Mouse (Mus musculus) lung, embryonic 14.5 days (tissue): ENCODE data around the gene Tmx1. TPM values are rescaled to one million over a fixed set of nuclear protein-coding genes. Genes with fewer than 3 reads are reported as not detected.

Experiments
- ATAC-seq: fragments of 200-750 bp; cut with Nextera tagmentation; 2 replicates; pipeline ENCODE4 v1.8.0; 2017; ENCODE audit warnings: mild to moderate bottlenecking, moderate TSS enrichment, moderate library complexity; ENCODE audit not compliant: insufficient read depth
- DNase-seq: peaks from one replicate; pipeline ENCODE4 v3.0.0-alpha.2; 2015
- H3K27ac ChIP-seq: fragments of 300-500 bp; sonication (generic); 2 replicates; pipeline ENCODE4 v1.5.1; 2014; ENCODE audit warnings: low read depth, mild to moderate bottlenecking, moderate library complexity
- H3K27me3 ChIP-seq: fragments of 300-500 bp; sonication (generic); 2 replicates; pipeline ENCODE4 v1.6.1; 2014; ENCODE audit warnings: low read length, control low read depth; ENCODE audit not compliant: insufficient read depth
- H3K36me3 ChIP-seq: fragments of 300-500 bp; sonication (generic); 2 replicates; pipeline ENCODE4 v1.6.1; 2014; ENCODE audit warnings: control low read depth; ENCODE audit not compliant: insufficient read depth
- H3K4me1 ChIP-seq: fragments of 300-500 bp; sonication (generic); 2 replicates; pipeline ENCODE4 v1.6.1; 2014; ENCODE audit warnings: antibody characterized with exemption, control low read depth; ENCODE audit not compliant: insufficient read depth
- H3K4me2 ChIP-seq: fragments of 300-500 bp; sonication (generic); 2 replicates; pipeline ENCODE4 v1.6.1; 2014; ENCODE audit warnings: mild to moderate bottlenecking
- H3K4me3 ChIP-seq: fragments of 300-500 bp; sonication (generic); 2 replicates; pipeline ENCODE4 v1.5.1; 2014; ENCODE audit warnings: low read depth, low read length
- H3K9ac ChIP-seq: fragments of 300-500 bp; sonication (generic); 2 replicates; pipeline ENCODE4 v1.6.1; 2014
- H3K9me3 ChIP-seq: fragments of 300-500 bp; sonication (generic); 2 replicates; pipeline ENCODE4 v1.6.1; 2016; ENCODE audit warnings: low read depth, low read length, control low read depth
- CTCF ChIP-seq: IDR thresholded peaks from 2 replicates; pipeline ENCODE4 v1.5.1; 2016; ENCODE audit warnings: antibody characterized with exemption, low read depth
- whole genome bisulfite sequencing: fragments of 180-500 bp; shearing (Covaris S2); extraction: QIAGEN DNeasy Blood & Tissue Kit; methylation state at CpG from one replicate; pipeline ENCODE4 v1.1.7; 2014; 5-methylcytosine and 5-hydroxymethylcytosine counted together
- polyA plus RNA-seq: library from polyadenylated mRNA; unstranded; fragments of >200 nt; fragmentation: Nextera tagmentation; extraction: Ambion mirVana; gene quantifications from 2 replicates; pipeline ENCODE4 v1.2.1, GENCODE M21; 2014

Gene Tmx1
- polyA plus RNA-seq, 1 experiment from 2014 or later, result 79.6 TPM

DNA sequence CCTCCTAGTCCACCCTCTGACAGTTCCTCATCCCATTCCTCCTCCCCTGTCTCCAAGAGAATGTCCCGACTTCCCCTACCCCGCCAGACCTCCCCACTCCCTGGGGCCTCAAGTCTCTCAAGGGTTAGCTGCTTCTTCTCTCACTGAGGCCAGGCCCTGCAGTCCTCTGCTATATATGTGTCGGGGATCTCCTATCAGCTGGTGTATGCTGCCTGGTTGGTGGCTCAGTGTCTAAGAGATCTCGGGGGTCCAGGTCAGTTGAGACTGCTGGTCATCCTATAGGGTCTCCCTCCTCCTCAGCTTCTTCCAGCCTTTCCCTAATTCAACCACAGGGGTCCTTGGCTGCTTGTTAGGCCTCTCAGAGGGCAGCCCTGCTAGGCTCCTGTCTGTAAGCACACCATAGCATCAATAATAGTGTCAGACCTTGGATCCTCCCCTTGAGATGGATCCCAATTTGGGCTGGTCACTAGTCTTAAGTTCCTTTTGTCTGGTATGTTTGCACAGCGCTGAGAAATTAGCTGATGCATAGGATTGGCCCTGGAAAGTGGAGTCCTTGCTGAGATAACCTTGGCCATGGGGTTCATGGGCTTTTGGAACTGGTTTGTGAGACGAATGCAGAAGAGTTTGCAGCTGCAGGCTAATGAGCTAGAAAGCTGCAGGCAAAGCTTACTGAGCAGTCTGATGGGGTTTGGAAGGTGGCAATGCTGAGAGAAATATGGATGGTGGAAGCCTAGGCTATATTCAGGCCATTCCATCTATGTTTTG, 34.0 kb downstream of the Tmx1 start:
- Histone ChIP-seq H3K4me1 (no peaks in the 10 kb centered on the region), H3K9me3 (no peaks in the 10 kb centered on the region), H3K4me2 (no peak overlapping the region), H3K27me3 (no peaks in the 10 kb centered on the region), H3K9ac (no peak overlapping the region), H3K36me3 (no peaks in the 10 kb centered on the region), H3K27ac (no peak overlapping the region), H3K4me3 (no peak overlapping the region)
- 72% methylated on average over 6 of the region's 6 CpGs for WGBS
- DNase-seq (no peak), ATAC-seq (no peak)
- TF ChIP-seq CTCF, result no peak

DNA sequence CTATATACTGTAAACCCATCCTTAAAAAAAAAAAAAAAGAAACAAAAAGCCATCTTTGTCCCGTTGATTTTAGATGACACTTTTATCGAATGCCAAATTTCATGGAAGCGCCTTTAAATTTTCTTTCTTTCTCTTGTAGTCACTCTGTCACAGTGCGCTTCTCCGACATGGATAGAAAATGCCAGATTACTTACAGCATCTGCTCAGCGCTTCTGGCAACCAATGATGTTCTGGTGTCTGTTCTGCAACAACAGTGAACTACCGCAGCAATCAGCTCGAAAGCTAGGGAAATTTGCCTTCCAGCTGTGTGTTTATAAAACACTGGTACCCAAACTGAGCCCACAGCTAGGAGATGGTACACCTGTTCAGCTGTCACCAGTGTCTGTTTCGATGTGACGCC, 39.5 kb downstream of the Tmx1 start:
- Histone ChIP-seq H3K27ac (no peak overlapping the region), H3K4me2 (no peak overlapping the region), H3K4me3 (no peak overlapping the region), H3K27me3 (no peaks in the 10 kb centered on the region), H3K4me1 (no peaks in the 10 kb centered on the region), H3K9ac (no peak overlapping the region), H3K36me3 (no peaks in the 10 kb centered on the region), H3K9me3 (no peaks in the 10 kb centered on the region)
- TF ChIP-seq CTCF, result no peak
- ATAC-seq, result no peak
- WGBS, result 79% methylated on average over 10 of the region's 10 CpGs
- DNase-seq, result no peak

DNA sequence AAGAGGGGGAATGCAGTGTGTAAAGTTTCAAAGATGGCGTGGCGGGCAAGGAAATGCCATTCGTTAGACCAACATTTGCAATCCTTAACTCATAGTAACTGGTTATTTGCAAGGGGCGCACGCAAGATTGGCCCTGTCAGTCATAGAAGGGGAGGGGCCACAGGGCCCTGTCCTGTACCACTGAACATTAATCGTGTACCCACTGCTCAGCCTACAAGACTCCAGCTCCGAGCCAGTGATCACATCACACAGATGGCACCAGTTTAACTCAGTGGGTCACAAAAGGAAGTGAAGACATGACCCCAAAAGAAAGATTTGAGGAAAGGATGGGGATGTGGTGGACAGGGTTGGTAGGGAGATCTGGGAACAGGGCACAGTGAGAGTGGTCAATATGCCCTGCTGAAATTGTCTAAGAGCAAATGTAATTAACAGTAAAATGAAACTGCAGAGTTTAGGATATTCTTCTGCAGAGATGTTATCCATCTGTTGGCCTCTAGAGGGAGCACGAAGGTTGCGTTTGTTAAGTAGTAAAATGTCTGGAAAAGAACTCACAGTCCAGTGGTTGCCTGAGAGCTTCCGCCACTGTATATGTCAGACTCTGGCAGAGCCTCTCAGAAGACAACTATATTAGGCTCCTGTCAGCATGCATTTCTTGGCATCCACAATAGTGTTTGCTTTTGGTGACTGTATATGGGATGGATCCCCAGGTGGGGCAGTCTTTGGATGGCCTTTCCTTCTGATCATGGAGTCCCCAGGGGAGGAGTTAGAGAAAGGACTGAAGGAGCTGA, 41.8 kb downstream of the Tmx1 start:
- Histone ChIP-seq H3K4me3 (no peak overlapping the region), H3K4me1 (no peaks in the 10 kb centered on the region), H3K9me3 (no peaks in the 10 kb centered on the region; the same call in 1 of the 2 replicates), H3K27ac (no peak overlapping the region), H3K9ac (no peak overlapping the region), H3K27me3 (no peaks in the 10 kb centered on the region), H3K36me3 (no peaks in the 10 kb centered on the region), H3K4me2 (no peak overlapping the region)
- WGBS, result 53% methylated on average over 10 of the region's 10 CpGs
- DNase-seq (peak; percentile 91), ATAC-seq (peak; percentile 74)
- peak; percentile 86 for TF ChIP-seq CTCF

DNA sequence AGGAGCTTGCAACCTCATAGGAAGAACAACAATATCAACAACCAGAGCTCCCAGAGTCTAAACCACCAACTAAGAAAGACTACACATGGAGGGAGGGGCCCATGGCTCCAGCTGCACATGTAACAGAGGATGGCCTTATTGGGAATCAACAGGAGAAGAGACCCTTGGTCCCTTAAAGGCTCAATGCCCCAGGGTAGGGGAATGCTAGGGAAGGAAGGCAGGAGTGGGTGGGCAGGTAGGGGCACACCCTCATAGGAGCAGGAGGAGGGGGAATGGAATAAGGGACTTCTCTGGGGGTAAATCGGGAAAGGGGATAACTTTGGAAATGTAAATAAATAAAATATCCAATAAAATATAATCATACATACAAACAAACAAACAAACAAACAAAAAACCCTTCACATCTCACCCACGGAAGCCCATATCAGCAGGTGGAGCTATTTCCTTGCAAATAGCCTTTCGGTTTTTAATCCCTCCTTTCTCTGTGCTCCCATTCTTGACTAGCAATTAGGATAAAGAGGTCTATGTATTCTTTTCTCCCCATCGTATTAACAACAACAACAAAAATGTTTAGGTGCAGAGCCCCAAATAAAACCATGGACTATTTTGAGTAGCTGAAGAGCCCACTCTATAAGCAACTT, 42.5 kb downstream of the Tmx1 start:
- DNase-seq, result peak; percentile 70

DNA sequence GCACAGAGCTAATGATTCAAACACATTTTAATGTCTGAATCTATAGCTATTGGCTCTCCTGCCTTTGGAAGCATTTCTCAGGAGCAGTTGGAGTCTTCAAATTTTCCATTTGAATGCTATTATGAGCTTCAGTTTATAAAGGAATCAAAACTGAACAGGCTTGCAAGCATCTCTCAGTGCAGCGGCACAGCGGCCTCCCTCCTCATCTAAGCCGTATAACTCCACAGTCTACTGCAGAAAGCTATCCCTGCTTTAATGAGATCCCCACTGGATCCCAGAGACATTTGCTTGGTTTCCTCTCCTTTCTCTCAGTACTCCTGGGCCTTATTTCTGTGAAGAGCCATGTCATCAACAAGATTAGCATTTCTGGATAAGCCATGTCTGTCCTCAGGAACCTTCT, 45.2 kb downstream of the Tmx1 start:
- H3K27ac ChIP-seq, result no peak overlapping the region
- H3K4me3 ChIP-seq, result no peak overlapping the region
- no peak for TF ChIP-seq CTCF
- DNase-seq, result no peak
- H3K27me3 ChIP-seq, result no peaks in the 10 kb centered on the region
- no peaks in the 10 kb centered on the region; the same call in 1 of the 2 replicates for H3K9me3 ChIP-seq
- WGBS, result 84% methylated on average over 3 of the region's 3 CpGs
- no peak for ATAC-seq
- no peaks in the 10 kb centered on the region for H3K36me3 ChIP-seq
- H3K4me2 ChIP-seq, result no peak overlapping the region
- no peaks in the 10 kb centered on the region for H3K4me1 ChIP-seq
- no peak overlapping the region for H3K9ac ChIP-seq

More for the DNA sequence above, 42.5 kb downstream of the Tmx1 start:
- no peaks in the 10 kb centered on the region; the same call in 1 of the 2 replicates for H3K9me3 ChIP-seq
- H3K4me1 ChIP-seq, result no peaks in the 10 kb centered on the region
- no peak overlapping the region for H3K9ac ChIP-seq
- H3K27me3 ChIP-seq, result no peaks in the 10 kb centered on the region
- no peak overlapping the region for H3K27ac ChIP-seq
- peak; percentile 64 for TF ChIP-seq CTCF
- peak; percentile 54 for ATAC-seq
- H3K4me2 ChIP-seq, result no peak overlapping the region
- 46% methylated on average over 4 of the region's 4 CpGs for WGBS
- no peaks in the 10 kb centered on the region for H3K36me3 ChIP-seq
- H3K4me3 ChIP-seq, result no peak overlapping the region

DNA sequence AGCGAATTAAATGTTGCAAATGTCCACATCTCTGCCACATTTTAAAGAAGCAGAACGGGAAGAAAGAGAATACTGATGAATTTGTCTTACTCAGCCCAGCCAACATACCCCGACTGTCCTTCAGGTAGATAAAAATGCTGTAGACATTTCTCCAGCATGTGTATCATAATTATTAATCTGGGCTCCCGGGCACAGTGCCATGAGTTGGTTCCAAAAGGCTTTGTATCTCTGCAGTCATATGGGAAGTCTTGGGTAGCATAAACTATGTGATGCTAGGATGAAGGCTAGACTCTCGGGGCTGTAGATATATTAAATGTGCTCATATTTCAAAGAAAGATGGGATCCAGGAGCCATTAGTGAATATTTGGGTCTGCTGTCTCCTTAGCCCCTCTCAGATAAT, 53.1 kb downstream of the Tmx1 start:
- no peak overlapping the region for H3K27ac ChIP-seq
- H3K36me3 ChIP-seq, result no peaks in the 10 kb centered on the region
- no peak for TF ChIP-seq CTCF
- H3K27me3 ChIP-seq, result no peaks in the 10 kb centered on the region
- DNase-seq, result peak; percentile 28
- no peak overlapping the region for H3K4me2 ChIP-seq
- no peak overlapping the region for H3K4me3 ChIP-seq
- H3K9ac ChIP-seq, result no peak overlapping the region
- 51% methylated on average over 5 of the region's 5 CpGs for WGBS
- H3K9me3 ChIP-seq, result no peaks in the 10 kb centered on the region
- H3K4me1 ChIP-seq, result 0 out of 2 replicates have a peak, but pooled peaks cover 9% of the 10 kb centered on the region
- no peak for ATAC-seq

DNA sequence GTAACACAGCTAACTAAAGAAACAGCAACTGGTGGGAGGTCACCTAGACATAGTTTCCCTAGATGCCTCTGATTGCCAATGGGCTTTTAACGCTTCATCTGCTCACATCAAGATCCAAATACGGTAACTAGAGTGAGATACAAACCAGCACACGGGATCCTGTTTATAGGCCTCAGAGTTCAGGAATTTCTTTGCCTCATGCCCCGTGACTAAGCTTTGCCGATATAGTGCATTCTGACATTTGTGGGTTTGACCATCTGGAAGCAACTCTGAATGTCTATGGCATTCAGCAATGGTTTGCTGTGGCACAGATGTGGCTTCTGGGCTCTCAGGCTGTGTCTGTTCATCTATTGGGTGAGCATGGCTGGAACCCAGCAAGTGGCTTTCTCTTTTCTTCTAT, 59.1 kb downstream of the Tmx1 start:
- 86% methylated on average over 5 of the region's 5 CpGs for WGBS
- no peak for ATAC-seq
- no peak for DNase-seq
- no peak overlapping the region for H3K27ac ChIP-seq
- no peaks in the 10 kb centered on the region for H3K4me1 ChIP-seq
- no peaks in the 10 kb centered on the region for H3K9me3 ChIP-seq
- H3K4me2 ChIP-seq, result no peak overlapping the region
- H3K4me3 ChIP-seq, result no peak overlapping the region
- no peaks in the 10 kb centered on the region for H3K36me3 ChIP-seq
- H3K27me3 ChIP-seq, result no peaks in the 10 kb centered on the region
- no peak overlapping the region for H3K9ac ChIP-seq
- TF ChIP-seq CTCF, result no peak
